Mouse (Mus musculus): ENCODE data around the gene Ndufaf2. TPM values are rescaled to one million over a fixed set of nuclear protein-coding genes. Genes with fewer than 3 reads are reported as not detected.

The Ndufaf2 gene
- polyA plus RNA-seq, 1 experiment from 2014 or later, result 35.7 TPM

DNA sequence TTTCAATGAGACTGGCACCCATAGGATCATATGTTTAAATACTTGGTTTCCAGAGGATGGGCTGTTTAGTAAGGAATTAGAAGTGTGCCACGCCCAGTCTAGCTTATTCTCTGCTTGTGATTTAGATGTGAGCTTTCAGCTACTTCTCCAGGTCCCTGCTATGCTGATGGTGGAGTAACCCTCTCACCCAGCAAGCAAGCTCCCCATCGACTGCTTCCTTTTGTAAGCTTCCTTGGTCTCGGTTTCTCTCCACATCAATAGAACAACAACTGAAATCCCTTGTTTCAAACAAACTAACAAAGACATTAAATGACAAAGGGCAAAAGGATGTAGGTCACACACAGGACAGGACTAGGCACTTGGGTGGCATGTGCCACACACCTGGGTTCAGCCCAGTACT is 118.0 kb downstream of the Ndufaf2 start:
- H3K36me3 ChIP-seq (ENCODE audit: insufficient read depth, low read length), result no peaks in the 10 kb centered on the region
- TF ChIP-seq CTCF (IDR thresholded peaks at IDR 0.05) (no peak), EP300 (IDR thresholded peaks at IDR 0.05) (no peak)
- DNase-seq (ENCODE audit: low spot score) (no peak), ATAC-seq (no peak)
- H3K9ac ChIP-seq (replicated peaks; ENCODE audit: low read depth), result no peak overlapping the region
- H3K4me1 ChIP-seq (ENCODE audit: insufficient read depth, low read depth, low read length), result peaks cover 12% of the 10 kb centered on the region; the same call in 1 of the 2 replicates
- H3K27ac ChIP-seq (ENCODE audit: low read length), result no peak overlapping the region
- H3K4me3 ChIP-seq (ENCODE audit: low read depth, low read length), result no peak overlapping the region
- WGBS, result 75% methylated on average over 3 of the region's 3 CpGs
- no peak overlapping the region for H3K4me2 ChIP-seq (replicated peaks; ENCODE audit: low read depth, low read length)
- no peaks in the 10 kb centered on the region for H3K27me3 ChIP-seq (replicated peaks; ENCODE audit: insufficient read depth, low read length)
- H3K9me3 ChIP-seq (ENCODE audit: low read length), result no peaks in the 10 kb centered on the region

DNA sequence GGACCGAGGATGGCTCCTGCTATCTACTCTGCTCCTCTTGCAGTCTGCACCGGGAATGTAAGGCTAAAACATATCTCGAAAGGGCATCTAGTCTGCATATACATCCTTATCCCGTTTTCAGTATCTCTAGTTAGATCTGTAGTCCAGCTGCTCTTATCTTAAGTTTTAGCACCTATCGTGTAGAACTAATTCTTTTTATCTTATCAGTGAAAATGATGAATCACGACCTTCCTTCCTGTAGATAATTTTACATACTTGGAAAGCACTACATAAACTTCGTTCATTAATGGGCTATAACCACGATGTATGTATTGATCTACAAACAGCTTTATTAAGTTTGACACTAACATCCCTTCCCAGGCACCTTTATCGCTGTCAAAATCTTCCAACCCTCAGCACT is 118.5 kb downstream of the Ndufaf2 start:
- Histone ChIP-seq H3K27me3 (replicated peaks; ENCODE audit: insufficient read depth, low read length) (no peaks in the 10 kb centered on the region), H3K9ac (replicated peaks; ENCODE audit: low read depth) (no peak overlapping the region), H3K4me3 (ENCODE audit: low read depth, low read length) (no peak overlapping the region), H3K36me3 (ENCODE audit: insufficient read depth, low read length) (no peaks in the 10 kb centered on the region), H3K4me1 (ENCODE audit: insufficient read depth, low read depth, low read length) (peaks cover 9% of the 10 kb centered on the region; the same call in 1 of the 2 replicates), H3K27ac (ENCODE audit: low read length) (no peak overlapping the region), H3K9me3 (ENCODE audit: low read length) (no peaks in the 10 kb centered on the region), H3K4me2 (replicated peaks; ENCODE audit: low read depth, low read length) (no peak overlapping the region)
- no peak for DNase-seq (ENCODE audit: low spot score)
- no peak for ATAC-seq
- no peak for TF ChIP-seq EP300 (IDR thresholded peaks at IDR 0.05)
- no peak for TF ChIP-seq CTCF (IDR thresholded peaks at IDR 0.05)
- WGBS, result 38% methylated on average over 9 of the region's 9 CpGs

DNA sequence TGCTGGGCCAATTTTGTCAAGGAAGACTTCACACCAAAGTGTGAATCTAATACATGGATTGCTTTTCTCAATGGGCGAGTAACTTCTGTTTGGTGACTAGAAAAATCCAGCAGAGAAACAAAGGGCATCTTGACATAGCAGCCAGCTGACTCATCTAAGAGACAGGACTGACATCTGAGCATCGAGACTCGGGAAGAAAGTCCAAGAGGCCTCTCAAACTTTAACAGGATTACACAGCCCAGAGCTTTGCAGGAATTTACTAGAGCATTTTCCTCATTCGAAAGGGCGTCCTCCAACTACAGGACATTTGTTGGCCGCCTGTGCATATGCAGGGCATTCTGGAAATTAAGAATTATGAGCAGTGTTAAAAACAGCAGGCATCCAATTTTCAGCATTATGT is 119.0 kb downstream of the Ndufaf2 start:
- 67% methylated on average over 6 of the region's 6 CpGs for WGBS
- no peaks in the 10 kb centered on the region for H3K9me3 ChIP-seq (ENCODE audit: low read length)
- peaks cover 7% of the 10 kb centered on the region; the same call in 1 of the 2 replicates for H3K4me1 ChIP-seq (ENCODE audit: insufficient read depth, low read depth, low read length)
- no peaks in the 10 kb centered on the region for H3K27me3 ChIP-seq (replicated peaks; ENCODE audit: insufficient read depth, low read length)
- no peak overlapping the region for H3K27ac ChIP-seq (ENCODE audit: low read length)
- DNase-seq (ENCODE audit: low spot score) (no peak), ATAC-seq (no peak)
- H3K4me2 ChIP-seq (replicated peaks; ENCODE audit: low read depth, low read length), result no peak overlapping the region
- H3K9ac ChIP-seq (replicated peaks; ENCODE audit: low read depth), result no peak overlapping the region
- TF ChIP-seq EP300 (IDR thresholded peaks at IDR 0.05), result no peak
- TF ChIP-seq CTCF (IDR thresholded peaks at IDR 0.05), result no peak
- no peaks in the 10 kb centered on the region for H3K36me3 ChIP-seq (ENCODE audit: insufficient read depth, low read length)
- H3K4me3 ChIP-seq (ENCODE audit: low read depth, low read length), result no peak overlapping the region

DNA sequence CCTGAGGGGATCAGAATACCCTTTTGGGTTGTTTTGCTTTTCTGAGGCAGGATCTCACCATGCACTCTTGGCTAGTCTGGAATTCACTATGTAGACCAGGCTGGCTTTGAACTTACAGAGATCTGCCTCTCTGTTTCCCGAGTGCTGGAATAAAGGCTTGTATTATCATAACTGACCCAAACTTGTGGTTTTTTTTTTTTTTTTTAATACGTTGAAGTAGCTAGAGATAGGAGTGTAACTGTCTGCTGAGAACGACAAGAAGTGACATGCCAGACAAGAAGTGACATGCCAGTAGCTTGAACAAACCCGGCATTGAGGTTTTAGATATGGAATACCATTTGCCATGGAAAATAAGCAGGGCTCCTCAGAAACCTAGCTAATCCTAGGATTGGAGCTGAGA is 125.6 kb downstream of the Ndufaf2 start:
- ATAC-seq (no peak), DNase-seq (ENCODE audit: low spot score) (no peak)
- Histone ChIP-seq H3K9ac (replicated peaks; ENCODE audit: low read depth) (no peak overlapping the region), H3K27me3 (replicated peaks; ENCODE audit: insufficient read depth, low read length) (no peaks in the 10 kb centered on the region), H3K4me3 (ENCODE audit: low read depth, low read length) (no peak overlapping the region), H3K36me3 (ENCODE audit: insufficient read depth, low read length) (no peaks in the 10 kb centered on the region), H3K4me2 (replicated peaks; ENCODE audit: low read depth, low read length) (no peak overlapping the region), H3K27ac (ENCODE audit: low read length) (no peak overlapping the region), H3K9me3 (ENCODE audit: low read length) (no peaks in the 10 kb centered on the region), H3K4me1 (ENCODE audit: insufficient read depth, low read depth, low read length) (no peaks in the 10 kb centered on the region)
- 91% methylated on average over 4 of the region's 4 CpGs for WGBS
- TF ChIP-seq EP300 (IDR thresholded peaks at IDR 0.05), result no peak
- TF ChIP-seq CTCF (IDR thresholded peaks at IDR 0.05), result no peak

DNA sequence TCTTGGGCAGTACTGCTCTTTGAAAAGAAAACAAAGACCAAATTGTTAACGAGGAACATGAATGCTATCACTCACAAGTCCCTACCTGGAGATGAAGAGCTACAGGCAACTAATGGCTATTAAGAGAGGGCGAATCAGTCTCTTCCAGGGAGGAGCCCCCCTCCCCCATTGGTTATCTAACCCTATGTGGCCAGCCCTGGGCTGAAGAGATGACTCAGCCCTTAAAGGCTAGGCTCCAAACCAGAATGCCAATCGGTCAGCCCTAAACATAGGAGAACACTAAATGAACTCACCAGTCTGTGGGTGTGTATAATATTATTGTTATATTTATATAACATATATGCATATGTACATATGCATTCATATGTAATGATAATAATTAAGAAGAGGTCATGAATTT is 132.6 kb downstream of the Ndufaf2 start:
- Histone ChIP-seq H3K9me3 (ENCODE audit: low read length) (no peaks in the 10 kb centered on the region), H3K9ac (replicated peaks; ENCODE audit: low read depth) (no peak overlapping the region), H3K27ac (ENCODE audit: low read length) (no peak overlapping the region), H3K4me3 (ENCODE audit: low read depth, low read length) (no peak overlapping the region), H3K36me3 (ENCODE audit: insufficient read depth, low read length) (no peaks in the 10 kb centered on the region), H3K27me3 (replicated peaks; ENCODE audit: insufficient read depth, low read length) (no peaks in the 10 kb centered on the region), H3K4me1 (ENCODE audit: insufficient read depth, low read depth, low read length) (no peaks in the 10 kb centered on the region), H3K4me2 (replicated peaks; ENCODE audit: low read depth, low read length) (no peak overlapping the region)
- DNase-seq (ENCODE audit: low spot score) (no peak), ATAC-seq (no peak)
- no peak for TF ChIP-seq CTCF (IDR thresholded peaks at IDR 0.05)
- 60% methylated on average over 3 of the region's 3 CpGs for WGBS

DNA sequence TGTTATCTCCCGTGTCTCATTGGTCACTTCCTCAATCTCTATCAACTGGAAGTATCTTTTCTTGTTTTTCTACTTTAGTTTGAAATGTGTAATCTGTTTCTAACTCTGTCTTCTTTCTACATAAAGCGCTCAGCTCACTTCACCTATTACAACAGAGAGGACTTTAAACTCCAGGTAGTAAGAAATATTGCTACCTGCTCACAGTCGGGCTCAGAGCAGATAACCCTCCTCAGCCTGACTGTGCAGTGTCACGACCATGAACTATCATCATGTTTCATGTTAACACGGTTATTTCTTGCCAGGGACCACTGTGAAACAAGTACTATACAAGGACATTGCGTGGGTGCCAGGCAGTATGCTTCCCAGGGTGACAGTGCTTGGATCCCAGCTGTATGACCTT is 141.1 kb downstream of the Ndufaf2 start:
- TF ChIP-seq EP300 (IDR thresholded peaks at IDR 0.05) (no peak), CTCF (IDR thresholded peaks at IDR 0.05) (no peak)
- no peak overlapping the region for H3K4me2 ChIP-seq (replicated peaks; ENCODE audit: low read depth, low read length)

DNA sequence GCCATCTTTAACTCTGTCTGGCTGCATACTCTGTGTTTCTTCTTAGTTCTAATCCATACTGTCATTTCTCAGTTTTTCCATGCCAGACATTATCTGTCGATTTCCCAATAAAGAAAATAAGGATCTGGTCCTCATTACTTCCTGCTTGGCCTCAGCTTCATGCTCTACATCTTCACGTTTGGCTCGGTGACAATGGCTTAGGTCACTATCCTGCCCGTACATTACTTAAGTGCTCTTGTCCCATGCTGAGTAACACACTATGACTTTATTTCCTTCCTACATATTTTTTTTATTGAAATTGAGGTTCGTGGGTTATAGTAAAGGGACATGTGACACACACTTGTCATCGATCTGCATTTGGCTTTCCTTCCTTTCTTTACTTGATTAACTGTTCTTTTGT is 143.3 kb downstream of the Ndufaf2 start:
- no peak overlapping the region for H3K4me3 ChIP-seq (ENCODE audit: low read depth, low read length)
- H3K27me3 ChIP-seq (replicated peaks; ENCODE audit: insufficient read depth, low read length), result no peaks in the 10 kb centered on the region
- no peaks in the 10 kb centered on the region for H3K9me3 ChIP-seq (ENCODE audit: low read length)
- no peaks in the 10 kb centered on the region for H3K36me3 ChIP-seq (ENCODE audit: insufficient read depth, low read length)
- 54% methylated on average over 6 of the region's 6 CpGs for WGBS
- no peak for TF ChIP-seq EP300 (IDR thresholded peaks at IDR 0.05)
- TF ChIP-seq CTCF (IDR thresholded peaks at IDR 0.05), result no peak
- no peak overlapping the region for H3K27ac ChIP-seq (ENCODE audit: low read length)
- no peak overlapping the region for H3K9ac ChIP-seq (replicated peaks; ENCODE audit: low read depth)
- H3K4me2 ChIP-seq (replicated peaks; ENCODE audit: low read depth, low read length), result no peak overlapping the region
- no peaks in the 10 kb centered on the region for H3K4me1 ChIP-seq (ENCODE audit: insufficient read depth, low read depth, low read length)
- ATAC-seq, result no peak
- DNase-seq (ENCODE audit: low spot score), result no peak

More for the DNA sequence above, 141.1 kb downstream of the Ndufaf2 start:
- Histone ChIP-seq H3K27ac (ENCODE audit: low read length) (no peak overlapping the region), H3K9me3 (ENCODE audit: low read length) (no peaks in the 10 kb centered on the region), H3K4me3 (ENCODE audit: low read depth, low read length) (no peak overlapping the region), H3K27me3 (replicated peaks; ENCODE audit: insufficient read depth, low read length) (no peaks in the 10 kb centered on the region), H3K36me3 (ENCODE audit: insufficient read depth, low read length) (no peaks in the 10 kb centered on the region), H3K9ac (replicated peaks; ENCODE audit: low read depth) (no peak overlapping the region), H3K4me1 (ENCODE audit: insufficient read depth, low read depth, low read length) (no peaks in the 10 kb centered on the region)
- WGBS, result 67% methylated on average over 6 of the region's 6 CpGs
- no peak for ATAC-seq
- DNase-seq (ENCODE audit: low spot score), result no peak

All from lung, postnatal 0 days (tissue).